Mouse (Mus musculus): ENCODE measurements at regions not wholly inside any gene's neighbourhood (a gene's known extent, or its start where the extent isn't known, plus 50 kb on each side); places are given as distances from the start of the nearest gene placed in this dataset.
"Not testable (repeated sequence)": the region's sequence is repeated elsewhere in the genome, so short reads cannot be mapped to it uniquely, and the experiment has no call there.

DNA sequence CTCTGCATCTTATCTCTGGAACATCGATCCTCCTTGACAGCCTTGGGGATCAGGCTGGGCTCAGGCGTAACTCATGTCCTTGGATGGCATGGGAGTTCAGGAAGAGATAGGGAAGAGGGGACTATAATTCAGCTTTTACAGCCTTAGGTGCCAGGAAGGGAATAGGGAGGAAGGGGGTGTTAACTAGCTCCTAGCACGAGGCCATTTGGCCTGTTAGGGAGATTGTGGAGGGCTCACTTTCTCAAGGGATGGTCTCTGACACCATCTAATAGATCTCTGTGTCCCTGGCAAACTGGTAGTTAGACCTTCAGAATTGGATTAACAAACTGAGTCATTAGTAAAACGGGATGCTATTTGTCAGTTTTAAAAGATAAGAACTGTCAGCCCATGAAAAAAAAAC, 292.1 kb upstream of the Pkdcc start:
- not testable (repeated sequence) for DNase-seq

DNA sequence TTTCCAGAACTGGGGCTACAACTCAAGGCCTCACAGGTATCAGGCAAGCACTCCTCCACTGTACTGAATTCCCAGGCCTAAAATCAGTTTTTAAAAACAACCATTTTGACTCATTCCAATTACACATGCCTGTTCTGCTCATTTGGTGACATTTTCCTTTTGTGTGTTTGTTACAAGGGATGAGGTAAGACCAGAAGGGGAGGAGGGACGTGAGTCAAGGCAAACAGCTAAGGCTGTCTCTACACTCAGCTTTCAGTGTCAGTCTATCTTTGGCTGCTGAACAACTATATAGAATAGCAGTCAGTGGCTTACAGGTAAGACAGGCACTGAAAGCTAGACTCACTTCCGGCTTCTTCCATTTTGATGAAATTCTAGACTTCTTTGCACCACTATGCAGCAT, 289.3 kb upstream of the Pkdcc start:
- DNase-seq, result no peak

DNA sequence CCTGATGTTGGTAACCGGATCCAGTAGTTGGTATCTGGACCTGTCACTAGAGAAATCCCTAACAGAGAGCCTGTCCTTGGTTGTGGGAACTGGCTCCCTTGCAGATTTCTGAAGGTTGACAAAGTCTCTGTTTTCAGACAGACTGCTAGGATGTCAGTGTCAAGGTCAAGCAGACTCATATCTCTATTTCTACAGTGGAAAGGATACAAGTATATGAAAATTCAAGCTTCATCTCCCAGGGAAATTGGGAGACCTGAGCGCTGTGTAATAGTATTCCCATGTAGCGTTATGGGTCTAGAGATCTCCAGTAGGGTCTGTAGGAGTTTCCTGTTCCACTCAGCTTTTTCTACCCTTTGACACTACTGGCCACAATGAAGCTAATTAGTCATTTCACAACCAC, 287.4 kb upstream of the Pkdcc start:
- no peak for DNase-seq

DNA sequence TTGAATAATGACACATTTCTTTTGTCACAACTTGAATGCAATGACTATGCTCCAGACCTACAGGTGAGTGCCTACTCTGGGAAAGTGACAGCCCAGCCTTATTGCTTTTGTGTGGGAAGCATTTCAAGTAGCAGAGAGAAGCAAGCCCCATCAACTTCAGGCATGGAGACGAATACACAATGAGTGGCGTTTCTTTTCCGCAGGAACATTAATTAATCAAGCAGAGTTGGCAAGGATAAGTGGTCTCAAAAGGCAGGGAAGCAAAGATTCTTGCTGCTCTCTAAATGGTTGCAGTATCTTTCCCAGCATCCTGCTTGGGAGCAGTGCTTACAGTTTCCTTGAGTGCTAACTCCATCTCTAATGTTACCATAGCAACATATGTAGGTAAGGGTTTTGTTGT, 285.6 kb upstream of the Pkdcc start:
- DNase-seq, result no peak

DNA sequence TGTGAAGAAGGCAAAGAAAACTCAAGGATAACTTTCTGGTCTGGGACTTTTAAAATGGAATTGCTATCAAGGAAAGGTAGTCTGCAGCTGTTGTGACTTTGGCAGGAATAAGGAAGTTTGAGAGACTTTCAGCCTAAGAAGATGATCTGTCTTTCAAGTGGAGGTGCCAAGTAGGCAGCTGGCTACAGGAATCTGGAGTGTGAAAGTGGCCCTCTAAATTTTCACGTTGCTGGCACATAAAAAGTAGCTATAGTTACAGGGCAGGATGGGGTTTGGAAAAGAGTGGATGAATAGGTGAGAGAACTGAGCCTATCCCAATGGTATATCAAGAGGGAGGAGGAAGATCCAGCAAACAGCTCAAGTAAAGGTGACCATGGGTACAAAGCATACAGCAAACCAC, 284.4 kb upstream of the Pkdcc start:
- DNase-seq, result no peak

DNA sequence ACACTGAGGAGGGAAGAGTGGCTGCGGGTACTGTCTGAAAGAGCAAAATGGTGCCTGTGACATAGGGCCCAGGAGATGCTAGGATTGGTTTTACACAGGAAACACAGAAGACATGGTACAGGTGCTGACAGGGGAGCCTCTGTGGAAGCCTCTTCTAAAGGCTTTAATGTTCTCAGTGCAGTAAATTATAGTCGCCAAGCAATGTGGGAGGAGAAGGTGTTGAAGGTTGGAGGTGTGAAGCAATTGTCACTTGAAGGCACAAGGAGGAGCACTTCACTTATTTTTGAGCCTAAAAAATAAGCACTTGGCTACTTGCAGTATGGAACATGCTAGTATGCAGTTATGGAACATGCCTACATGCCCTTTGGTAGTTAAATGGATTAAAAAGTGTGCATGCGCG, 283.6 kb upstream of the Pkdcc start:
- no peak for DNase-seq

DNA sequence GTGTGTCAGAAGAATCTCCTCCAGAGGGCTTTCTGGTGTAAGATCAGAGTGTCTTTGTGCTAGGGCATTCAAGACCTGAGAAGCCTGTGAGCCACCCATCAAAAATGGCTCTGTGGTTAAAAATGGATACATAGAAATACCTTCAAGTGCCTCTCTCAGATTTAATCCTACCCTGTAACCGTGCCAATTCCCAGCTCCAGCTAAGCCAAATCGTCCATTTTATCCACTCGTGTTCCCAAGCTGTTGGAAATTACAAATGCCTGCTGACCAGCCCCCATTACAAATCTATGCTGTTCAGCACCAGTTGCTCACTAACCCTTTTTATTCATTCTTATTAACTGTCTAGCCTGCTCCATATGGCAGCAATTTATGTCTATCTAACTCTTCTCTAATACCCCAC, 278.3 kb upstream of the Pkdcc start:
- DNase-seq, result no peak

DNA sequence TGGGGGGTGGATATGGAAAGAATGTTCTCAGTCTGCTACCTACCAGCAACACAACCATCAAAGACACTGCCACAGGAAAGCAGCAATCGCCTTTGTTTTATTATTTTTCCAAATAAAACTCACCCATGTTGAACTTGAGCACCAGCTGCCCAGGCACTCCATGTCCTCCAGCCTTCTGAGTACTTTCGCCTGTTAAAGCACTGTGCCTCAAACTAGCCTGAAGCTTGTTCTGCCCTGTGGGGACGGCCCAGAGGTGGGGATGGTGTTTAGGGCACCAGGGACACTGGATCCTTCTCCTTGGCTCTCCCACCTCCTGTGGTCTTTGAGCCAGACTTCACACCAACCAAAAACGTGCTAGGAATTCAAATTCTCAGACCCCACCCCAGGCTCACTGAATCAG, 269.0 kb upstream of the Pkdcc start:
- no peak for DNase-seq

DNA sequence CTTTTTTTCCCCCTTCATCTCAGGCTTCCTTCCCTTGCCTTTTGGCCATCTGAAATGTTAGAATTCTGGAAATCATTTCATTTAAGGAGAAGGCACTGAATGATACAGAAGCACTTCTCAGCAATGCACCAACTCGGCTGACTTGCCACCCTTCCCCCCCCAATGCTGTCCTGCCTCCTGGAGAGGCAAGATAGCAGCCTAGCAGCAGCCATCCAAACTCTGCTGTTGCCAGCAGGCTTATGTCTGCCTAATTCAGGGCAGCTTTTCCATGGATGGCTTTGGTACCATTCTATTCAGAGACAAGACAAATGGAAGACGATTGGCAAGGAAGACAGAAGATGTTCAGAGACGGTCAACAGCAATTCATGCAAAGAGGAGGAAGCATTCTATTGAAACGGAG, 265.3 kb upstream of the Pkdcc start:
- DNase-seq, result no peak

DNA sequence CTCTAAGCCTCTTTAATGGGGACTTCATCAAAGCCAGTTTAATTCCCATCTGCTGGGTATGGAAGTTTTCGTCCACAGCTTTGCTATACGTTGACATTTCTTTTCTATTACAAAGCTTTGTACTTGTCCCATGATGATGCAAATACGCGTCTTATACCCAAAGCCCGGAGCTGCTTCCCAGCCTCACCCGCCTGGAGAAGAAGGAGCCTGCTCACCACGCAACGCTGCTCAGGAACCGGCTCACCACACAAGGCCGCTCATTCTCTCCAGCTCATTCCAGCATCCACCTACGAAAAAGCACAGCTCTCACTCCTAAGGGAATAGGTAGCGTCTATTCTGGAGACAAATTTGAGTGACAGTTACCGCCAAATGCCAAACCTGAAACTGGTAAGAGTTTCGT, 264.8 kb upstream of the Pkdcc start:
- no peak for DNase-seq

DNA sequence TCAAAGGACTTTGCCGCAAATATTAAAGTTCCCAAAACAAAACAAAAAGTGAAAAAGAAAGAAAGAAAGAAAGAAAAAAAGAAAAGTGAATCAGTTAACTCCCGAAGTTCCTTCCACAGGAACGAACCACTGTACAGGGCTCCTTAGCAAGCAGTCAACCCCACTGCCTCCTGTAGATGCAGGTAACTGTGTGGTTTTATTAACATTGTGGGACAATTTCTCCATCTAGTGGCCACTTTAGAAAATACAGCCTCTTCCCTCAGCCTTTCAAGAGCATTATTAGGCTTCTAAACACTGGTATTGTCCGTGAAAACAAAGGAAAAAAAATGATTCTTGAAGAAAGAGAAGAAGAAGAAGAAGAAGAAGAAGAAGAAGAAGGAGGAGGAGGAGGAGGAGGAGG, 257.7 kb upstream of the Pkdcc start:
- DNase-seq, result peak; percentile 31

DNA sequence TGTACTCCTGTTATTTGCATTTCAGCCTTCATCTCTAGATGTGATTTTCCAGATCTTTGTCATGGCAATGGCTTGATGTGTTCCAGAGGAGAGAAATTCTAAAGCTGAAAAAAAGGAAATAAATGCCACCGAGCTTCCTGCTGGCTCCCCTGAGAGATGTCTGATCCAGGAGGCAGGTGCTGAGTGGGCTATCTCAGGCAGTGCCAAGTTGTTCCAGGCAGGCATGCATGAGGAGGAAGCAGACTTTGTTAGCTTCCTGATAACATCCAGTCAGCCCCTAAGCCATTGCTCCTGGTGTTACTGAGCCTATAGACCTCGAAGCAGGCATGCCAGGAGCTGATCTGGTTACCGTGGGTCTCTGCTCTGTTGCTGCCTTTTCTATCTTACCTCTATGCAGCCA, 251.7 kb upstream of the Pkdcc start:
- no peak for DNase-seq

DNA sequence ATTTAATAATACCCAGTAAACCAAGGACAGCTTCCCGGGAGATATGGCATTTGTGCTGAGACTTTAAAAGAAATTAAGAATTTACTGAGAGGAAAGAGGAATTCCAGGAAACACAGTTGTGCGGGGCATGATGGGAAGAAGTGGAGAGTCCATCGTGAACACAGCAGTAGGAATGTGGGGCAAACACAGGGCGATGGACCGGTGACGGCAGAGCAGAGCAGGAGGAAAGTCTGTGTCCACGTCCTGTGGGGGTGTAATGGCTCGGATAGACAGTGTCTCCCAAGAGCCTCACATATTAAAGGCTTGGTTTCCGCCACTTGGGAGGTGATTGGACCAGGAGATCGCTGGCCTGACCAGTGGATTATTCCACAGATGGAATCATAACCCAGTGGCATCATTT, 215.4 kb upstream of the Pkdcc start:
- no peak for DNase-seq

DNA sequence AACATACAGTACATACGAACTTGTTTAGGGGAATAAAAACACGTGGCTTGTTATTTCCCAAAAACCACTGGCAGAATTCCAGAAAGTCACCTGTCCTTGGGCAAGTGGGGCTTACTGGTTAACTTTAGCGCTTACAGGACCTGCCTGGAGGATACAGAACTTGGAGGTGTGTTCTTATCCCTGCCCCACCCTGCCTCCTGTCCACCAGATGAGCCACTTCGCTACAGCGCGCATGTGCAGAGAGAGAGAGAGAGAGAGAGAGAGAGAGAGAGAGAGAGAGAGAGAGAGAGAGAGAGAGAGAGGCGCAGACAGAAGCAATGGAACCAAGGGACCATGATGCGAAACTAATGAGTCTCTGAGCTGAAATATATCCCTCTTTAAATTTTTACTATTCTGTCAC, 214.7 kb upstream of the Pkdcc start:
- DNase-seq, result no peak

DNA sequence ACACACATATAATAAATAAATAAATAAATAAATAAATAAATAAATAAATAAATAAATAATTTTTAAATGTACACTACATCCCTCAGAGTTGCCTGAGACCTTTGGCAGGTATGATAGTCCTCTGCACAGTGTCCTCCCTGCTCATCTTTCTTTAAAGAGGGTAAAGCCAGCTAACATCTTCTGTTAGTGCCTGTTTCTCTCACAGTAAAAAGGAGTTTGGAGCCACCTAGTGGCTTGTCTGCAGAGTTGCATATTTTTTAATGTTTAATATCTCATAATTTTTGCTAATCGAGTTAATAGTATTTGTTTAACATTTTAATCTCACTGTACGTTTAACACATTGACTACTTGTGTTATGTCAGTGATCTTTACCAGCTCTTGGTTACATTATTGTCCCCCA, 213.5 kb upstream of the Pkdcc start:
- peak; percentile 15 for DNase-seq

DNA sequence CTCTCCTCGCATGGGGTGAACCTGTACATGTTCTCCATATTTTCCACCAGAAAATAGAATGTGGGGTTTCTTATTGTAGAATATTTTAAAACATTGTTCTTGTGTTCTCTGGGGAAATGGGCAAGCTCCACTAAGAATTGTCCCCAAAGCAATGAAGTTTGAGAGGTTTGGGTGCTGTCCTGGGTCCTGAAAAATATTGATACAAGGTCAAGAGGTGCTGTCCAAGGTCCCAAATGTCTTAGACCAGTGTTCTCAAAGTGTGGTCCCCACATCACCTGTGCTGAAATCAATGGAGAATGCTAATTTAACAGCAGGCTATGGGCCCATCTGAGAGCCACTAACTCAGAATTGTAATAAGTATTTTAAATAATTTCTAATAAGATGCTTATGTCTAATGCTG, 204.2 kb upstream of the Pkdcc start:
- no peak for DNase-seq

DNA sequence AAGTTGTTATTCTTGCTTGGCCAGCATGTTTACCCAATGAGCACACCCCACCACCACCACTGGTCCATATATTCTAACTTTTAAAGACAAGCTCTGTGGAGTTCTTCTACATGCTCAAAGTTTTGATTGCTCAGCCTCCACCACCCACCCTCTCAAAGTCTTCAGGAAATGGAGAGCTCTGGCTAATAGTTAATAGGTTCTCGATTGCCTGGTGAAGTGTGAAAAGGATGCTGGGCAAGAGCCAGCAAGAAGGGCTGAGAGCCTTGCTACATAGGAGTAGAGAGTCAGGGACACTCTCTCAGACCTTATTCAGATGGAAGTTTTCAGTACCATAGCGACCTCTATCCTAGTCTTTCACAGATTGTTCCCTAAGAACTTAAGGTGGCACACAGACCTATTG, 199.4 kb upstream of the Pkdcc start:
- no peak for DNase-seq

DNA sequence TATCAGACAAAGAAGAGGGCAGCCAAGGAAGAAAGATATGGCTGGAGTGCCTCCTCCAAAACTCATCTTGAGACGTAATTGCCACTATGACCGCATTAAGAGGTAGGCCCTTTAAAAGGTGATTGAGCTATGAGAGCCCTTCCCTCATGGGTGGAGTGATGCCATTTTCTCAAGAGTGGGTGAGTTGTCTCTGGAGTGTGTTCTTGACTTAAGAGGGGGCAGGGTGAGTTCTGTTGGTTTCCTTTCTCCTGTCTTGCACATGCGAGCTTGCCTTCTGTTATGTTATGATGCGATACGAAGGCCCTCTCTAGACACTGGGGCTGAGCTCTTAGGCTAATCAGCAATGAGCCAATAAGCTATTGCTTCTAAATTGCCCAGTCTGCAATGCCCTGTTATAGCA, 198.2 kb upstream of the Pkdcc start:
- no peak for DNase-seq

DNA sequence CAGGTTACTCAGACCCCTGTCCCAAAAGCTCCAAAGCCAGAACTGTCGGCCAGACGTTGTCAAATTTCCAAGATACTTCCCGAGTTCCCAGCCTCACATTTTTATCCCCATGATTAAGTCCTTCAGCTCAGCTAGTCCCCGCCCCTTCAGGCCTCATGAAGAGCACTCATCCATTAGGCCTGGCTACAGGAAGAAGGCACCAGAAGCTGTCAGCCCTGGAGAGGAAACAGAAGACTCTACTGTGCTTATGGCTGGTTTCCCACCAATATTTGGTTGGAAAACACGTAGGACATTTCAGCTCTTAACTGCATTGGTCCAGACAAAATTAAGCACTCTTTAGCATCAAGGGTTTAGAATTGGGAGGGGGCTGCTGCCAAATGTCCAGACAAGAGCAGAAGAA, 195.8 kb upstream of the Pkdcc start:
- no peak for DNase-seq

DNA sequence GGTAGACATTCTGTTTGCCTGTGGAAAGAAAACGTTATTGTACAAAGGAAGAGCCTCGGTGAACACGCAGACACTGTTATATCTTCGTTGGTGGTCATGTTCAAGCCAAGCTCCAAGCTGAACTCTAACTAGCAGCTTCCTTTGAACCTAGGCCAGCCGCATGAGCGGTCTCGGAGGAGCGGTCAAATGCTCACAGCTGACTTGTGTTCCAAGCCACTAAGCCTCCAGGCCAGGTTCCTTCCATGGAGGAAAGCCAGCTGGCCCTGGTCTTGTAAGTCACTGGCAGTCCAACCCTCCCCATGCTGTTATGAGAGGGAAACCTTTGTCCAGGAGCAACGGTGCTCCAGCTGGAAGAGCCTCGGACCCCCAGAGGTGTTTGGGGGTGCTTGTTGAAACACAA, 194.5 kb upstream of the Pkdcc start:
- peak; percentile 89 for DNase-seq

DNA sequence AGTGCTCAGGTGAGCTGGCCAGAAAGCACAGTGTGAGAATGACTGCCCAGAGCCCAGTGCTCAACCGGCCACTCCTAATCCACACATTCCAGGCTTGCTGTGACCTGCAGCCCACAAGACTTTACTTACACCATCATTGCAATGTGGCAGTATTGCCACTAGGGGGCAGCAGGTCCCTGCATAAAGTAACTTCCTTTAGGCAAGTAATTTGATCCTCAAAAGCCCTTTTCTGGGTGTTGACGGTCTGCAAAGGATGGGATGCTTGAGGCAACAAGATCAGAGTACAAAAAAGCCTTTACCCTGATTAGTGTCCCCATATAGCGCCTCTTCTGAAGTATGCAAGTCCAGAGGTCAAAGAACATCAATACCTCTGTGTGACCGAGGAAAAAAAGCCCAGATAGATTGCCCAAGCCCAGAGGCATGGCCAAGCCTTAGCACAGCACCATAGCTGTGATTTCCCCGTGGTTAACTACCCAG, 189.7 kb upstream of the Pkdcc start:
- peak; percentile 91 for DNase-seq

DNA sequence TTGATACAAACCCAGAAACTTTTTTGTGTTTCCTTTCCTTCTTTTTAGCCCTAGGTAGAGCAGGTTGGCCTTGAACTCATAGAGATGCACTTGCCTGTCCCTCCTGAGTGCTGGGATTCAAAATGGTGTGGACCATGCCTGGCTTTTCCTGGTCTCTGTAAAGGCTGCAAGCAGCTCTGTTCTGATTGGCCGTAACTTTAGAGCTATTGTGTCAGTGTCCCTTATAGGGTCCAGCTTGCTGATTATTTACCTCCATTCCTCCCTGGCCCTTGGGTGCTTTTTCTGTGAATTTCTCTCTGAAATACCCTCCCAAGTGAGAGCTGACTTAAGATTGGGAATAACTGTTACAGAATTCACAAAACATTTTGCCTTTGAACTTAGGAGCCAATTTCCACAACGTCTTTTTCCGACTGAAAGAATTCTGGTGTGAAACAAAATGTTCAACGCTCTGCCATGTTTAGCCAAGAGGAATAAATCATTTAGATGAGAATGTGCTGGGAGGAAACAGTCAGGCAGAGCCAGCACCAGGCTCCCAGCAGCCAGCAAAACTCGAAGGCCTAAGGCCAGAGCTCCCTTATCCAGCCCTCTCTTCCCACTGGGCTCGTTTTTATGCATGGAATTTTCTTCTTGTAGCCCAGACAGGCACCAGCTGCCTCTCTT, 180.0 kb upstream of the Pkdcc start:
- DNase-seq, result peak; percentile 53

DNA sequence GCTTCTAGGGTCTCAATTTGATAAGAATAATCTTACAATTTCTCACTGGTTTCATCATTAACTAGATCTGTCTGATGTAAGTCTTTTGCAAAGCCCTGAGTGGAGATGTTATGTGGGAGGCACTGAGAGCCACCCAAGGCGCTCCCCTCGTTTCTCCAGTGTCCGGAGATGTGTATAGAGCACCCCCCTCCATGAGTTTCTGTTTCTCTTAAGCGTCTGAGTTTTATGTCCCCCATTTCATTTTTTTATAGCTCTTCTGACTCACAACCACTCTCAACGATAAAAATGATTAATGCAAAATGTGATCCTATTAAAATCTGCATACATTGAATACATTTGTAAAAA, 179.5 kb upstream of the Pkdcc start:
- no peak for DNase-seq

DNA sequence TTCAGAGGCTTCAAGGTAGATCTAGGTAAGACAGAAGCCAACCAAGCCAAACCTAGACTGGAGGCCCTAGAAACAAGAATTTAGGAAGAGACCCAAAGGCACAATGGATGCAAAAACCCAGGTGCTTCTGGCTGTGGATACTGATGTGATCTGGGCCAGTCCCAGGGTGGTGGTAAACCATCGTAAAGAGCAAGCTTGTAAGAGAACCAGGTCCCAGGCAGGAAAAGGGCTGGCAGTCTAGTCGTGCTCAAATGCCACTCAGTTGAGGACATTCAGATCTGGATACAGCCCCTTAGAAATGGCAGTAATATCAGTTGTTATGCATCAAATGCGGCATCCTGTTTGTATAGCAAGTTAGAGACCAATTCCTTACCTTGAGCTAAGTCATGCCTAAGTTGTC, 175.5 kb upstream of the Pkdcc start:
- DNase-seq, result no peak

DNA sequence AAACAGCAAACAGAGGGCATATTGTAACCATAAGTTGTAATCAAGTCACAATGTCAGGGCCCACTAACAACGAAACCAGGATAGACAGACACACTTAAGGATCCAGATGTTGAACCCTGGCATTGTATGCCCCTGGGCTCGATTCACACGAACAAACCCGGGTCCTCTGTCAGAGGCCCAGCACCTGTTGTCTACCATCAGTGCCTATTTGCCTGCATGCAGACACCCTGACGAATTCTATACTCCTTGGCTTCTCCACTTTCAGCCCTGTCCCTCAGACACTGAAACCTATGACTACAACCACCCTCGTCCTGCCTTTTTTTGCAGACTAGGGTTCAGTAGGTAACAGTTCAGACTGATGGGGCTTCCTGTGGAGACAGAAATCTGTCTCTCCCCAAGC, 170.6 kb upstream of the Pkdcc start:
- no peak for DNase-seq

DNA sequence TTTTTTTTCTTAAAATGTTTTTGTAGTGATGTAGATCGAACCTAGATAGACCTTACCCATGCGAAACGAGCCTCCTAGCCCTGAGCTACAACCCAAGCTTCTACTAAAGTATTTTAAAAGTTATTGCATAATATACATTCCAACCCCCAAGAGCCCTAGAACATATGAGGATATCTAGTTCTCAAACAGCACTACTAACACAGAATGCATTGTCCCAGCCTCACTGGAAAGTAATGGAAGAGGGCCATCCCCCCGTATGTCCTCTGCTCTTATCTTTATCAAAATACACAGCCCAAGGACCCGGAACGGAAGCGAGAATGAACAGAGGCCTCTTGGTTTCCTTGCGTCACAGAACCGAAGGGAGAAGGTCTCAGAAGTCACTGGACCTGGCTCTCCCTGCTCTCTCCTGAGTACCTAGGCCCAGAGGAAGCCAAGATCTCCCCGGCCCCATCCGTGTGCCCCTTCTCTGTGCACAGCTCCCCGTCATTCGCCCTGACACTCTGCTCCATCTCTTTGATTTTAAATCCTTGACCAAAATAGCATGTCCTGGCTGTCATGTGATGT, 165.0 kb upstream of the Pkdcc start:
- no peak for DNase-seq
